Mouse (Mus musculus): ENCODE measurements around the gene Rbms1. TPM values are rescaled to one million over a fixed set of nuclear protein-coding genes. Genes with fewer than 3 reads are reported as not detected.

Rbms1 gene
- polyA plus RNA-seq, 1 experiment from 2014 or later, result 47.8 TPM

DNA sequence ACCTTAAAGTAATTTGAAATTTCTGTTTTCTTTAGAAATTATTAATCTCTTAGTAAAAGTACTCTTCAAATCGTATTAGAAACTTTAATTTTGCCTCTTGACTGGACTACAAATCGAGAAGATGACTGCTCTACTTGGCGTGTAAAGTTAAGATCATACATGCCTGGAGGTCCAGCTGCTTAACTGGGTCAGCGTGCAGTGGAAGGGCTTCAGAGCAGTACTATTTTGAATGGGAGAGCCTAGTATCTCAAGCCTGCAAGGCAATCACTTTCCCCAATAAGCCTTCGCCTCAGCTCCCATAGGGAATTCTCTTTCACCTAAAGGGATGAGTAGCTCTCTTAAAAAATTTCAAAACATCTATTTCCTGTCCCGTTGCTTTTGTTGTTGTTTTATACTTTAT lies 62.0 kb downstream of the Rbms1 start:
- WGBS (ENCODE audit: insufficient replicate concordance), result 64% methylated on average over 6 of the region's 6 CpGs
- Histone ChIP-seq H3K4me1 (replicated peaks) (0 out of 2 replicates have a peak, but pooled peaks cover 5% of the 10 kb centered on the region), H3K27ac (replicated peaks) (no peak overlapping the region), H3K9ac (no peak overlapping the region), H3K4me3 (replicated peaks) (no peak overlapping the region), H3K4me2 (no peak overlapping the region; the same call in 1 of the 2 replicates), H3K9me3 (replicated peaks) (no peaks in the 10 kb centered on the region), H3K27me3 (no peaks in the 10 kb centered on the region; the same call in 1 of the 2 replicates), H3K36me3 (replicated peaks) (no peaks in the 10 kb centered on the region)
- ATAC-seq (ENCODE audit: insufficient read depth), result no peak

DNA sequence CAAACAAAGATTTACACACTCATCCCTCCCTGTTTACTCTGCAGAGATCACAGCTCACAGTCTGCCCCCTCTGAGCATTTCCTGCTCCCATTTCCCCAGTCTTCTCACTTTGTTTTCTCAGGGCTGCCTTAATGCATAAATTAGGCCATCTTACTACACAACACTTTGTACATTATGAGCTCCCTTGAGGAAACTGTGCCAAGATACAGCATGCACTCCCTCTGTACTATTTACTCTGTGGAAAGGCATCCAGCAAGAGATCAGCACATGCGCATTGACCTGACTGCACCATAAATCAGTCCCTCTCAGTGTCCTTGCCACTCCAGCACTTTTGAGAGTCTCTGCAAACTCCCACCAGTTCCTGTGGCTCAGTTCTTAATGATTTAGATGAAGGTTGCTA lies 70.0 kb downstream of the Rbms1 start:
- Histone ChIP-seq H3K27ac (replicated peaks) (no peak overlapping the region), H3K36me3 (replicated peaks) (no peaks in the 10 kb centered on the region), H3K4me2 (no peak overlapping the region), H3K9me3 (replicated peaks) (no peaks in the 10 kb centered on the region), H3K9ac (no peak overlapping the region), H3K4me3 (replicated peaks) (no peak overlapping the region), H3K27me3 (no peaks in the 10 kb centered on the region), H3K4me1 (replicated peaks) (peaks cover 5% of the 10 kb centered on the region; the same call in 1 of the 2 replicates)
- 74% methylated on average over 1 of the region's 1 CpGs for WGBS (ENCODE audit: insufficient replicate concordance)
- no peak for ATAC-seq (ENCODE audit: insufficient read depth)

DNA sequence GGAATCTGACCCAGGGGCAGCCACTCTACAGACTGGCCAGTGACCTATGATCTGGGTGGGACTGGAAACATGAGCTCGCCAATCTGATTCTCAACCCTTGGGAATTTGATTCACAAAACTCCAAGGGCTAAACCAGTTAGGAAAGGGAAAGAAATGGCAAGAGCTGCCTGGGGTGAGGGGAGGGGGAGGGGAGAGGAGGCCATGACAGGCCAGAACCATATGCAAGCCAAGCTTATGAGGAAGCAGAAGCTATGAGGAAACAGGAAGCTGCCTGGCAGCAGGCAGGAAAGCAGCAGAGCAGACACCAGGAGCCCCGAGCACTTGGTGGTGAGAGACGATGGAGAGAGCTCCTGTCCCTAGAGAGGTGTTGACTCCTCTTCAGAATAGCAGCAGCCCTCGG lies 79.1 kb downstream of the Rbms1 start:
- 0 out of 2 replicates have a peak overlapping the region, but pooled peaks have one; percentile 16 for H3K27ac ChIP-seq (replicated peaks)
- no peak overlapping the region for H3K9ac ChIP-seq
- WGBS (ENCODE audit: insufficient replicate concordance), result 22% methylated on average over 4 of the region's 4 CpGs
- H3K27me3 ChIP-seq, result peaks cover 18% of the 10 kb centered on the region; the same call in 1 of the 2 replicates
- H3K4me2 ChIP-seq, result no peak overlapping the region
- H3K4me1 ChIP-seq (replicated peaks), result peaks cover 42% of the 10 kb centered on the region
- no peak overlapping the region for H3K4me3 ChIP-seq (replicated peaks)
- no peak for ATAC-seq (ENCODE audit: insufficient read depth)
- no peaks in the 10 kb centered on the region for H3K36me3 ChIP-seq (replicated peaks)
- H3K9me3 ChIP-seq (replicated peaks), result no peaks in the 10 kb centered on the region

DNA sequence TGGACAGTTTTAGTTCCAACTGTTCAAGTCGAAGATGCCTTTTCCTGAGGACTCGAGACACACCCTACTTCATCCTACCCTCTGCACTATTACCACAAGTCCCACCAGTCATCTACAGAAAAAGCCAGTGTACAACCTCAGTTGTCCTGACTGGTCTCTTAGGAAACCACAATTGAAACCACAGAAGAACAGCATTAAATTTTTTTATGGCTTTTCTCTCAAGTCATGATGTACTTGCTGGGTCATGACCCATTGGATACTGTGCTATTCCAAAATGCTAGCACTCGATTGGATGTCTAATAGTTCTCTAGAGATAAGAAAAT lies 80.0 kb downstream of the Rbms1 start:
- Histone ChIP-seq H3K9ac (no peak overlapping the region), H3K4me3 (replicated peaks) (no peak overlapping the region), H3K27me3 (peaks cover 18% of the 10 kb centered on the region; the same call in 1 of the 2 replicates), H3K4me1 (replicated peaks) (peaks cover 51% of the 10 kb centered on the region), H3K27ac (replicated peaks) (no peak overlapping the region), H3K4me2 (no peak overlapping the region), H3K36me3 (replicated peaks) (0 out of 2 replicates have a peak, but pooled peaks cover 5% of the 10 kb centered on the region), H3K9me3 (replicated peaks) (no peaks in the 10 kb centered on the region)
- ATAC-seq (ENCODE audit: insufficient read depth), result no peak
- WGBS (ENCODE audit: insufficient replicate concordance), result 21% methylated on average over 3 of the region's 3 CpGs

DNA sequence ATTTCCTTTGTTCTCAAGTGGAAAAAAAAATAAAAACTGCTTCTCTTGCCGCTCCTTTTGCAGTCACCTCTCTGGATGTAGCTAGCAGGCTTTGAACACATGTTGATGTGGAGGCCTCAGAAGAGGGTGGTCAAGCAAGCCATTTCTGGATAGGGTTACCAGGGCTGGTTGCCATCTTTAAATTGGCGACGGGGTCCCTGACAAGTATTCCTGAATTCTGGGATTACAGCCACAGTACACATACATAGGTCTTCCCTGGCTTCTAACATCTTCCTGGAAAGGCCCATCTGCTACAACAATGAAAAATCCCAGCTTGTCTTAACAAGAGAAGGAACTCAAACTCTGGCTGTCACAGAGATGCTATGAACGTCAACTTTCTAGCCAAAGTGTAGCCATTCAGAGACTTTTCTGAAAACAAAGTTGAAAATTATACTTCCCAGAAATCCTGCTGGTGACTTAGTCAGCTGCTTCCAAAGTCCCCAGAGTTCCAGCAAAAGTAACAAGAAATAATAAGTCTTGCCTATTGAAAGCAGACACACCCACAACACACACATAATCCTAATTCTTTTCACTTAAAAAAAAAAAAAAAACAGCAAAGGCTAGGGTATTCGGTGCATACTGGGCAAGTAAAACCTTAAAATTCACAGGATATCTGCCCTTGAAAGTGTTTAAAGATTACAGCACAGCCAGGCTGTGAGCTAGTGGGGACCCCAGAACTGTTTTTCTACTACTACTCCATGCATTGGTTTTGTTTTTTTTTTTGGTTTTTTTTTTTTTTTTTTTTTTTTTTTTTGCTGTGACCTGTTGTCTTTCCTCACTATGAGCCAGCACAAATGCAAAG lies 80.6 kb downstream of the Rbms1 start:
- H3K4me3 ChIP-seq (replicated peaks), result no peak overlapping the region
- no peak overlapping the region for H3K9ac ChIP-seq
- no peak overlapping the region for H3K4me2 ChIP-seq
- no peak for ATAC-seq (ENCODE audit: insufficient read depth)
- no peaks in the 10 kb centered on the region for H3K9me3 ChIP-seq (replicated peaks)
- 57% methylated on average over 5 of the region's 5 CpGs for WGBS (ENCODE audit: insufficient replicate concordance)
- peaks cover 18% of the 10 kb centered on the region; the same call in 1 of the 2 replicates for H3K27me3 ChIP-seq
- 0 out of 2 replicates have a peak, but pooled peaks cover 5% of the 10 kb centered on the region for H3K36me3 ChIP-seq (replicated peaks)
- no peak overlapping the region for H3K27ac ChIP-seq (replicated peaks)
- H3K4me1 ChIP-seq (replicated peaks), result peaks cover 57% of the 10 kb centered on the region

DNA sequence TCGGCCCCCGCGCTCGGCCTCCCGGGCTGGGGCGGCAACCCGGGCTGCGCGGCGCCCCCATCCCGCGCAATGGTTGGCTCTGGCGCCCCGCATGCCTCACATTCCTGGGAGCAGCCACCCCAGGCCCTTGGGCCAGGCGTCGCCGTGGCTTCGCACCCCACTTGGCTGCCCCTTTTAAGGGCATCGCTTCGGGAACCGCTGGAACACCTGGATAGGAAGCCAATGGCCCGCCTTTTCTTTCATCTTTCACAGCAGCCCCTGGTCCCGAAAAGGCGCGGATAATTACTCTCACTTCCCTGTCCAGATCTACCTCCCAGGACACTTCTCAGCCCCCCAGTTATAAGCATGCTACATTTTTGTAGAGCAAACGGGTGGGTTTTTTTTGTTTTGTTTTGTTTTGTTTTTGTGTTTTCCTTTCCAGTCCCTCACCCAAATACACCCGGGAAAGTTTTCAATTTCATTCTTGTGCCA lies 81.4 kb downstream of the Rbms1 start:
- WGBS (ENCODE audit: insufficient replicate concordance), result 2% methylated on average over 27 of the region's 27 CpGs
- no peak for ATAC-seq (ENCODE audit: insufficient read depth)
- Histone ChIP-seq H3K27ac (replicated peaks) (peak overlapping the region; percentile 91), H3K27me3 (peaks cover 18% of the 10 kb centered on the region; the same call in 1 of the 2 replicates), H3K4me1 (replicated peaks) (peaks cover 65% of the 10 kb centered on the region), H3K4me2 (peak overlapping the region; percentile 91), H3K9me3 (replicated peaks) (no peaks in the 10 kb centered on the region), H3K36me3 (replicated peaks) (0 out of 2 replicates have a peak, but pooled peaks cover 5% of the 10 kb centered on the region), H3K4me3 (replicated peaks) (peak overlapping the region; percentile 91), H3K9ac (peak overlapping the region; percentile 94)

DNA sequence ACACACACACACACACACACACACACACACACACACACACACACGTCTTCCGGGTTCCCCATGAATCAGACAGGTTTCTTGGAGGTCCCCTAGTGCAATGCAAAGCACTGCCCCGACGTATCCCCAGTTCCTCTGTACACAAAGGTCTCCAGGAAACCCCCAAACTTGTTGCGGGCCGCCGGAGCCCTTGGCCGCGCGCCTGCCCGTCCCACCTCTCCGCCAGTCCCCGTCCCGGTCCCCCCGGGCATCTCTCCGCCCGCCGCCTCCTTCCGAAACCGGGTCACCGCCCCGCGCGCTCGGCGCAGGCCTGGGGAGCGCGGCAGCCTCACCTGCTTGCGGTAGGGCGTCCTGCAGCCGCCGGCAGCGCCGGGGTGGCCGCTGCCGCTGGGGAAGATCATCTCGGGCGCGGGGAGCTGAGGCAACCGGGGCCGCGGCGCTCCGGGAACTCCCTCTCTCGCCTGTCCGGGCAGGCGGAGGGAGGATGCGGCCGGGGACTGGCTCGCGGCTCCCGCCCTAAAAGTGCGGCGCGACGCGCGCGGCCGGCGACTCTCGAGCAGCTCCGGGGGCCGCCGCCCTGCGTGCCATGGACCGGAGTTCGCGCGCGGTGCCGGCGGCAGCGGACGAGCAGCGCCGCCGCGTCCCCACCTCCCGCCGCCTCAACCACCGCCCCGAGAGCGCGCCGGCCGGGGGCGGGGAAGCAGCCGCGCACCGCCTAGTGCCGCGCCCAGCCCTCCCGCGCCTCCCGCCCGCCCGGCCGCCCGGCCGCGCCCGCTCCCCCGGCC lies 82.0 kb downstream of the Rbms1 start:
- Histone ChIP-seq H3K36me3 (replicated peaks) (0 out of 2 replicates have a peak, but pooled peaks cover 5% of the 10 kb centered on the region), H3K4me3 (replicated peaks) (peak overlapping the region; percentile 91), H3K4me1 (replicated peaks) (peaks cover 69% of the 10 kb centered on the region), H3K27me3 (peaks cover 18% of the 10 kb centered on the region; the same call in 1 of the 2 replicates), H3K9ac (peak overlapping the region; percentile 94), H3K4me2 (peak overlapping the region; percentile 91), H3K27ac (replicated peaks) (peak overlapping the region; percentile 91), H3K9me3 (replicated peaks) (no peaks in the 10 kb centered on the region)
- peak; percentile 92 for ATAC-seq (ENCODE audit: insufficient read depth)
- under 1% methylated on average over 83 of the region's 104 CpGs for WGBS (ENCODE audit: insufficient replicate concordance)

DNA sequence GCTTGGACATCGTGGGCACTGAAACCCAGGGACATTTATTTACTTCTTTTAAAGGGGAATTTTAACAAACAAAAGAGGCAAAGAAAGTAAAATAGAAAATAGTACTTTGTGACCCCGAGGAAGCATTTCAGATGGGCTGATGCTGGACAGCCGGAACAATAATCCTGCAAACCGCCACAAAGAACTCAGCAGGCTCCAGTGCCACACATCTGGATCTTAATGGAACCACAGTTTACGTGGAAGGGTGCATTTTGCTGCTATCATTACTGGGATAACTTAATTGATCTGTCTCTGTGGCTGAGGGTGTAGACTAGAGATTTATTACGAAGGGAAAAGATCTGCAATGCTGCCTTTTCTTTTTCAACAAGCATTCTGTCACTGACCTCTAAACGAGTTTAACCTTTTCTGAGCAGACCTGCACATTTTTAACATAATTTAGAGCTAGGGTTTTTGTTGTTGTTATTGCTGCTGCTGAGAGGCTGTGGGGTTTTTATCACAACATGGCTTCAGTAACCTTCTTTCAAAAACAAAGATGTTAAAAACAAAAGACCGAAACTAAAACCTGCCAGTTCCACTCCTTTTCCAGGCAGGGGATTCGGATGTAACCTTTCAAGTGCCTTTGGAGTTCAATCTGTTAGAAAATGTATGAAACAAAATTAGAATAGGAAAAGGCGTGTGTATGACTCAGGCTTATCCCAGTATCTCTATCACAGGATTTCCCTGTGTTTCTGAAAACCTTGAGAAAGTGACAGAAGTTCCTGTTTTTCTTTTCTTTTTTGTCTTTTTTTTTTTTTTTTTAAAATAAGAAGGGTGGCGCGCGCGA lies 82.8 kb downstream of the Rbms1 start:
- WGBS (ENCODE audit: insufficient replicate concordance), result 14% methylated on average over 14 of the region's 14 CpGs
- H3K27ac ChIP-seq (replicated peaks), result peak overlapping the region; percentile 91
- H3K36me3 ChIP-seq (replicated peaks), result 0 out of 2 replicates have a peak, but pooled peaks cover 5% of the 10 kb centered on the region
- peak overlapping the region; percentile 94 for H3K9ac ChIP-seq
- peak overlapping the region; percentile 91 for H3K4me3 ChIP-seq (replicated peaks)
- peaks cover 72% of the 10 kb centered on the region for H3K4me1 ChIP-seq (replicated peaks)
- H3K4me2 ChIP-seq, result peak overlapping the region; percentile 91
- no peaks in the 10 kb centered on the region for H3K9me3 ChIP-seq (replicated peaks)
- peaks cover 18% of the 10 kb centered on the region; the same call in 1 of the 2 replicates for H3K27me3 ChIP-seq
- no peak for ATAC-seq (ENCODE audit: insufficient read depth)

DNA sequence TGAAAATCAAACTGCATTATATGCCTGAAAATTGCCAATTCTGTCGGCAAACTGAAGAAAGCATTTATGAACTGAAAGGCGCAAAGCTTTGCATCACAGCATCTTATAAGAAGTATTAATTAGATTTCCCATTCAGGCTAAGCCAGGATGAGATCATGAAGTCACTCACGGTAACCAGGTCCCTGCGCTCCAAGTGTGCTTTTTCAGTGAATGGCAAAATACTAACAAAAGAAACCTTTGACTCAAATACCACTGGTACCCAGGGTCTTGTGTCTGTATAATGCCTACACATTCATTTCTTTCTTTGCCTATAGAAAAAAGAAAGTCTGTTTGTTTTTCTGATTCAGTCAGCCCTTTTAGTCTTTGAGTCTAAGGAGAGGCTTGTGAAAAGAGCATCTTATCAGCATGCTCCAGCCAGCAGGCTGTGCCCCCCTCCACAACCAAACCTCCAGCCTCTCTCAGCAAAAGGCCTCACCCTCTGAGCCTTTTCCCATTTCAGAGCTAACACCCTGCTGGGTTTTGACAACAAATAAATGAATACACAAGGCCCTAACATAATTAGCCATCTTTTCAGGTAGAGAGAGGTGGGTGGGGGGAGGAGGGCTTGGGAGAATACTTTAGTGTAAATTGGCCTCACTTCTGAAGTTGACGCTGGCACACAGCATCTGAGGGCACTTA lies 83.7 kb downstream of the Rbms1 start:
- H3K4me2 ChIP-seq, result peak overlapping the region; percentile 91
- H3K4me1 ChIP-seq (replicated peaks), result peaks cover 73% of the 10 kb centered on the region
- peak overlapping the region; percentile 94; the same call in 1 of the 2 replicates for H3K9ac ChIP-seq
- no peaks in the 10 kb centered on the region for H3K9me3 ChIP-seq (replicated peaks)
- H3K36me3 ChIP-seq (replicated peaks), result 0 out of 2 replicates have a peak, but pooled peaks cover 5% of the 10 kb centered on the region
- 63% methylated on average over 5 of the region's 5 CpGs for WGBS (ENCODE audit: insufficient replicate concordance)
- peak overlapping the region; percentile 91 for H3K4me3 ChIP-seq (replicated peaks)
- ATAC-seq (ENCODE audit: insufficient read depth), result no peak
- peak overlapping the region; percentile 70 for H3K27ac ChIP-seq (replicated peaks)
- peaks cover 18% of the 10 kb centered on the region; the same call in 1 of the 2 replicates for H3K27me3 ChIP-seq
